Mouse (Mus musculus) gastrocnemius, postnatal 36 days (tissue): ENCODE measurements around the gene Akt1s1. TPM values are rescaled to one million over a fixed set of nuclear protein-coding genes. Genes with fewer than 3 reads are reported as not detected.

Experiments used
- DNase-seq, 2 experiments: peaks; one replicate each; pipeline ENCODE4 v3.0.0; 2022
- intact Hi-C: fragments of 180-260 bp; cut with DNase I; formaldehyde crosslinking; loops from one replicate; pipeline ENCODE4 v1.15.1; 2025
- total RNA-seq, 2 experiments: library from RNA; stranded (reverse); gene quantifications; 2 replicates each; pipeline ENCODE4 v1.2.3; 2021

Gene Akt1s1
- total RNA-seq, 2 experiments from 2014 or later: 111 to 122 TPM

DNA sequence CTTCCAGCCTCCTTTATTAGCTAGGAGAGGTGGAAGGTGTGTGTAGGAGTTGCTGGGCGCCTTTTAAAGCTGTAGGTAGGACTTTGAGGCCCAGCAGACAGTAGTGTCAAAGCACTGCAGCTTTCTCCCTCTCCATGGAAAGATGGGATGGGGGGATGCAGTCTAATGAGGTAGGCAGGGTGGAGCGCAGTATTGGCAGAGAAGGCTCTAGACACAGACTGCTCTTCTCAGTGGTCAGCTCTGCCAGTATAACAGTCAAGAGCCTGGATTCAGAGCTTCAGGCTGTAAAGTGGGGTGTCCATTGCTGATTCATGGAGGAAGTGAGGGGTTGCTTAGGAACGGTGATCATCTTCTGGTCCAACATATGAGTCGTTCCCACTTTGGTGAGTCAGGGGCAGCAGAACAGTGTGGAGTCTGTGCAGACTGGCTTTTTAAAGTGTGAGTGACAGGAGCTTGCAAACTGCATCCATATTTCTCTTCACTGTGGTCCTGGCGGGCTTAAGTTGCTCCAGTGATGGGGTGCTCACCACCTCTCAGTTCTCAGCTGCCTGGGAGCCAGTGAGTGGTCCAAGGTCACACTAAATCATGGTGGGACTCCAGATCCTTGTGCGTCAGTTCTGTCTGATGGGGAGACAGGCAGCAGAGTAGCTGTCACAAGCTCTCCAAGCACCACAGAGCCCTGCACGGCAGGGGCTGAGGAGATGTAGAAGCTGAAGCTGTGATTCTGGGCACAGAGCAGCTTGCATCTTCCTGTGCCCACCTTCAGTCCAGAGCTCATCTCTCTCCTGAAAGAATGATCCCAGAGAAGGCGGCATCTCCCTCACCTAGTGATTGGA, 2.2 kb downstream of the Akt1s1 start:
- intact Hi-C loops: no loop called here
- no peak for DNase-seq

DNA sequence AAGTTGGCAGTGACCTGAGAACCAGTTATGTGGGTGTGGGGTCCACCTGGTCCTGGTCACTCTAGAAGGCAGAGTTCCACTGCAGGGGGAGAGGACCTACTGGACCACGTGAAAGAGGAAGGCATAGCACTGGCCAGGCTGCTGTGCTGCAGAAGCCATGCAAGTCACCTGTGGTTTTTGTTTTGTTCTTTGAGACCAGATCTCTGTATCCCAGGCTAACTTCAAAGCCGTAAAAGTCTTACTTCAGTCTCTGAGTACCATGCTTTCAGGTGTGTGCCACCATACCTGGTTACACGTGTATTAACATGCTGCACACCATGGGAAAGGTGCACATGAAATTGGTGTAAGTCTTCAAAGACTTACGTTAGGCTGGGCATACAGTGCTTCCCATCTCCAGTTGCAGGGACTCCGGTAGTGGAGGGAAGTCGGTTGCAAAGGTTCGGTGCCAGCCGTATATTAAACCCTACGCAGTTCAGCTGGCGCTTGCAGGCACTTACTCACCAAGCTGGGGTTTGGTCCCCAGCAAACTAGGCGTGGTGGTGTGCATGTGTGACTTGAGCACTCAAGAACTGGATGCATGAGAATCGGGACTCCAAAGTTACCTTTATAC, 2.9 kb downstream of the Akt1s1 start:
- intact Hi-C loops: no loop called here
- DNase-seq: no peak

DNA sequence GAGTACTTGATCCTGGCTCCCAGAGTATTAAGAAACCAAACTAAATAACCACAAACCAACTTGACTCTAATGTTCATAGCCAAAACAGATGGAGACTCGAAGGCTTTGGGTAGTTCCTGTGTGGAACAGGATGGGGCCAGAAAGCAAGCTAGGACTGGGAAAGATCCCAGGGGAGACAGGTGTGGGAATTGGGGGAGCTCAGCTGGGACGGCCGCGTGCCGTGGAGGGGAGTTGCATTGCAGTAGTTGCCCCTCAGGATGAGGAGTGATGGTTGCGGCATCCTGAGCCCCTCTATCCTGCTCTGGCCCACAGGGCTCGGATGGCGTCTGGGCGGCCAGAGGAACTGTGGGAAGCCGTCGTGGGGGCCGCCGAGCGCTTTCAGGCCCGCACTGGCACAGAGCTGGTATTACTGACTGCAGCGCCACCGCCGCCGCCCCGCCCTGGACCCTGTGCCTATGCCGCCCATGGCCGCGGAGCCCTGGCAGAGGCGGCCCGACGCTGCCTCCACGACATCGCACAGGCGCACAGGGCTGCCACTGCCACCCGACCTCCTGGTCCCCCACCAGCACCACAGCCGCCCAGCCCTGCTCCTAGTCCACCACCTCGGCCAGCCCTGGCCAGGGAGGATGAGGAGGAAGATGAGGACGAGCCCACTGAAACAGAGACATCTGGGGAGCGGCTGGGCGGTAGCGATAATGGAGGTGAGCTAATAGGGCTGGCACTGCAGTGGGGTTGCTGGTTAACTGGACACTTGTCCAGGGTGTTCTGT, 3.7 kb downstream of the Akt1s1 start:
- no peak for DNase-seq
- intact Hi-C loops: no loop called here

DNA sequence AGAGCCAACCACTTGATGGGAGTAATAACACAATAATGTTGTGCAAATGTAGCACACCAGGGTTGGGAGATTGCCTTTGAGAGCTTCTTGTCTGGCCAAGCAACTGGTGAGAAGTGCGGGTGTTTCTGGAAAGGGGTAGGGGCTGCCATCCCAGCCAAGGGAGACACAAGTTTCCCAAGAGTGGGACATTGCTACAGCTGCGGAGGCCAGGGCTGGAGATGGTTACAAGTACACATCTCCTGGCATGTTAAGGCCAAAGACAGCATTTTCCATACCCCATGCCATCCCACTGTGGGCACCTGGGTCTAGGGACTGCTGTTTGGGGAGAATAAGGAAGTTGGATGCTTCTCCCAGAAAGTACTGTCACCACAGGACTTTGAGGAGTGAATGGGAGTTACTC, 4.3 kb downstream of the Akt1s1 start:
- DNase-seq: no peak

DNA sequence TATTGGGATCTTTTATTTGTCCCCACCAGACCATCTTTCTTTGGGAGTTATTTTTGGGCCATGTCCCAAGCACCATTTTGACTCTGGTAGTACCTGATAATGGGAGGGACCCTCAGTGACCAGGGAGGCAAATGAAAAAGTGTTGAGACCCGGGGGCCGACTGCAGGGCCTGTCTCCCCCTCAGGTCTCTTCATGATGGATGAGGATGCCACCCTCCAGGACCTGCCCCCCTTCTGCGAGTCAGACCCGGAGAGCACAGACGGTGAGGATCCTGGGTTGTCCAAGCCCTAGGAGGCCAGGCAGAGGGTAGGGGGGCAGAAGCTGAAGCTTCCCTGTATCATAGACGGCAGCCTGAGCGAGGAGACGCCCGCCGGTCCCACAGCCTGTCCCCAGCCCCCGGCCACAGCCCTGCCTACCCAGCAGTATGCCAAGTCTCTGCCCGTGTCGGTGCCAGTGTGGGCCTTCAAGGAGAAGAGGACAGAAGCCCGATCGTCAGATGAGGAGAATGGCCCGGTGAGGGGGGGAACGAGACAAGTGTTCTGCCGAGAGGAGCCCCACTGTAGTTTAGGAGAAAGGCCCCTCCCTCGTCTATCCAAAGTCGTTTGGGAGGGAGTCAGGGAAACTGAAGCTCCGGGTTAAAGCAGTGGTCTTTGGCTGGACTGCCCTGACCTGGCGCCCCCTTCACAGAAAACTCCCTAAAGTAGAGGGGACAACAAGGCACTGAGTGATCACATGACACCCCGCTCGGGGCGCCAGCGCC, 5.0 kb downstream of the Akt1s1 start:
- intact Hi-C loops: no loop called here

More for the DNA sequence above, 4.3 kb downstream of the Akt1s1 start:
- intact Hi-C loops: no loop called here

DNA sequence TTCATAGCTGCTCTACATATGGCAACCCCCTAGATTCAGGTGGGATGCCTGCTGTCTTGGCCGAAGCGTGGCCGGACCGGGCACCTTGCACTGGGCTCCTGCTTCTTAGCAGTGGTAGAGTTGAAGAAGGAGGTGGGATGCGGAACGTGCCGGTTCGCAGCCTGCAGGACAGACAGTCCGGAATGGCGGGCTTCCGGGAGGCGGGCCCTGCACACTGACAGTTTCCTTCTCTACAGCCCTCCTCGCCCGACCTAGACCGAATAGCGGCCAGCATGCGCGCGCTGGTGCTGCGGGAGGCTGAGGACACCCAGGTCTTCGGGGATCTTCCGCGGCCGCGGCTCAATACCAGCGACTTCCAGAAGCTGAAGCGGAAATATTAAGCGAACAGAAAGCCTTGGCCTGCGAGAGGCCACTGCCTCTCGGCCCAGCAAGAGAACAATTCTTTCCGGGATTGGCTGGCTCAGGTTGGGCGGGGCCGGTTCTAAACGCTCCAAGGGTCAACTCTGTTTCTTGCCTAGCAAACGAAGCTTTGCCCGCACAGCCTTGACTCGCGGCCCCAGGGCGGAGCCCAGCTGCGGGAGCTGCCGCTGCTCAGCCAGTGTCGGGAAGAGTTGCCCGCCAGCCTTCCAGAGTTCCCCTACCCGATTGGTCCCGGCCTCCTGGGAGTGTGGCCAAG, 5.7 kb downstream of the Akt1s1 start:
- intact Hi-C loops: no loop called here

More for the DNA sequence above, 5.0 kb downstream of the Akt1s1 start:
- no peak for DNase-seq

DNA sequence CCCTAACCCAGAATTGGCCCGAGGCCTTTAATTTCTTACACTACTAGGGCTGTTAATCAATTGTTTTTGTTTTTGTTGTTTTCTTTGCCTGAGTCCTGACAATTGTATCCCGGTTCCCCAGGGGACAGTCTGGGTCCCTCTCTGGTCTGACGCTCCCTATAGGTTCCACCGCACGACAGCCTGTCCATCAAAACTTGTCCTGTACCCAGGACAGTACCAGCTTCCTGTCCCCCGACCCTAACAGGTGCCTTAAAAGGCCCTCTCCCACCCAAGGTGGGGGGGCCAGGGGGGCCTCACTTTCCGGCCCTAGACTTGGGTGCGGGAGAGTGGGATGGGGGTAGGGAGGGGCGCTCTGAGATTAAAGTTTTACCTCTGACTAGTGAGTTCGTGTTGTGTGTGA, 6.2 kb downstream of the Akt1s1 start:
- intact Hi-C loops: no loop called here
- DNase-seq: no peak

More for the DNA sequence above, 5.7 kb downstream of the Akt1s1 start:
- peak; percentile 81 to 86 for DNase-seq

DNA sequence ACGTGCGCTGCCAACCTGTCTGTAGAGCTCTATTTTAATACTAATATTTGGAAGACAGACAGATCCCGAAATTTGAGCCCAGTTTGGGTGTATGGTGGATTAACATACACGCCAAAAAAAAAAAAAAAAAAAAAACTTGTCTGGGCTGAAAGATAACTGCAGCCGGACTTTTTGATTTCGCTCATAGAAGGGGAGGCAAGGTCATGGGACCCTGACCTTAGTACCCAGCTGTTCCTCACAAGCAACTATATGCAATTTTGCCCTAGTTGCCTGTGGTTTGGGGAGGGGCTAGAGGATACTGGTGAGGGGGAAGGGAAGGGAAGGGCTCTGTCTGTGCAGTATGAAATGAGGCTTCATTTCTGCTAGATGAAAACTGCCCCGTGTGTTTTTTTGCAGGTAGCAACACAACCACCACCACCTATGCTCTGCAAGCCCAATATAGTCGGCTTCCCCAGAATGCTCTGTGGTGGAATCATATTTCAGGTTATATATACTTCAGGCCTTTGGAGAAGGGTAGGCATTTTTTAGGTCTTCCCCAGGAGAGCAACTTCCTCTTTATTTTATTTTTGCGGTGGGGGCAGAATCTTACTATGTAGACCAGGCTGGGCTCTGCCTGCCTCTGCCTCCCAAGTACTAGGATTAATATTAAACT, 7.6 kb downstream of the Akt1s1 start:
- intact Hi-C loops: no loop called here
- DNase-seq: no peak

DNA sequence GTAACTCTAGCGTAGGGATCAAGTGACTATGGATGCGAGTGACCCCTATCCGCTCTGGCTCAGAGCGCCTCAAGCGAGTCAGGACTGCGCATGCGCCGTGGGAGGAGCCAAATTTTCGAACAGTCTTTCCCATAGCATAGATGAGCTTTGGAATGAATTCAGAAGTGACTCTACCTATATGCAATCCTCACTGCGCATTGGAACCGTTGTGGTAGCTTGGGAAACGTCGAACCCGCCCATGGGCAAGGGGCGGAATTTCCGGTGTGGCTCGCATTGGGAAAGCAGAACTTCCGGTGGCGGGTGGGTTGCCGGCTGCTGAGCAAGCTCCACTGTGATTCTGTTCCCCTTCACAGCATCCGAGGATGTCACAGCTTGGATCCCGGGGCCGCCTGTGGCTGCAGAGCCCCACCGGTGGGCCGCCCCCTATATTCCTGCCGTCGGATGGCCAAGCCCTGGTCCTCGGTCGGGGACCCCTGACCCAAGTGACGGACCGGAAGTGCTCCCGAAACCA, 8.3 kb downstream of the Akt1s1 start, which contains the start of gene Pnkp:
TSS of gene Pnkp (plus strand) at position 98 of the 511 bp plus-strand sequence.
- intact Hi-C loops: no loop called here
- DNase-seq: peak; percentile 71 to 85

DNA sequence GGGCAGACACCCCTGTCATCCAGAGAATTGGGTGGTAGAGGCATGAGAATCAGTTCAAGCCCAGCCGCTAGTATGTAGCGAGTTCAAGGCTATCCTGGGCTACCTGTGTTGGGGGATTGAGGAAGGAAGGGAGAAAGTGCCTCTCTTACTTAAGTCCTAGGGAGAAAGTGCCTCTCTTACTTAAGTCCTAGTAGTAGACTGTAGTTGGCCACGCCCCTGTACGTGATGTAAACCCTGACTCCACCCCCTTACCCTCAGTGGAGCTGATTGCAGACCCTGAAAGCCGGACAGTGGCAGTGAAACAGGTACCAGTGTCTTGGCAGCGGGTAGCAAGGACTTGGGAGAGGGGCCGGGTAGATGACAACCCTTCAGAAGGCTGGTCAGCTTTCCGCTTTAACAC, 9.1 kb downstream of the Akt1s1 start:
- intact Hi-C loops: no loop called here
- DNase-seq: no peak

DNA sequence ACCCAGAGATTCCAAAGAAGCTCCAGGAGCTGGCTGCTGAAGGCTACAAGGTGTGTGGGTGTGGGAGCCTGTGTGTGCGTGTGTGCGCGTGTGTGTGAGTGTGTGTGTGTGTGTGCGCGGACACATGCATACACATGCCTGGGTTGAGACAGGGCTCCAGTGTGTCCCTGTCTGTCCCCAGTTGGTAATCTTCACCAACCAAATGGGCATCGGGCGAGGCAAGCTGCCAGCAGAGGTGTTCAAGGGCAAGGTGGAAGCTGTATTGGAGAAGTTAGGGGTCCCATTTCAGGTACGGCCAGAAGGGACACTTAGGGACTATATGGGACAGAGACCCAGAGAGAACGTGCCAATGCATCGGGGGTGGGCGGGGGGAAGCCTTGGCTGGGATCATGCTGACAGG, 11.1 kb downstream of the Akt1s1 start:
- no peak for DNase-seq
- intact Hi-C loops: no loop called here

DNA sequence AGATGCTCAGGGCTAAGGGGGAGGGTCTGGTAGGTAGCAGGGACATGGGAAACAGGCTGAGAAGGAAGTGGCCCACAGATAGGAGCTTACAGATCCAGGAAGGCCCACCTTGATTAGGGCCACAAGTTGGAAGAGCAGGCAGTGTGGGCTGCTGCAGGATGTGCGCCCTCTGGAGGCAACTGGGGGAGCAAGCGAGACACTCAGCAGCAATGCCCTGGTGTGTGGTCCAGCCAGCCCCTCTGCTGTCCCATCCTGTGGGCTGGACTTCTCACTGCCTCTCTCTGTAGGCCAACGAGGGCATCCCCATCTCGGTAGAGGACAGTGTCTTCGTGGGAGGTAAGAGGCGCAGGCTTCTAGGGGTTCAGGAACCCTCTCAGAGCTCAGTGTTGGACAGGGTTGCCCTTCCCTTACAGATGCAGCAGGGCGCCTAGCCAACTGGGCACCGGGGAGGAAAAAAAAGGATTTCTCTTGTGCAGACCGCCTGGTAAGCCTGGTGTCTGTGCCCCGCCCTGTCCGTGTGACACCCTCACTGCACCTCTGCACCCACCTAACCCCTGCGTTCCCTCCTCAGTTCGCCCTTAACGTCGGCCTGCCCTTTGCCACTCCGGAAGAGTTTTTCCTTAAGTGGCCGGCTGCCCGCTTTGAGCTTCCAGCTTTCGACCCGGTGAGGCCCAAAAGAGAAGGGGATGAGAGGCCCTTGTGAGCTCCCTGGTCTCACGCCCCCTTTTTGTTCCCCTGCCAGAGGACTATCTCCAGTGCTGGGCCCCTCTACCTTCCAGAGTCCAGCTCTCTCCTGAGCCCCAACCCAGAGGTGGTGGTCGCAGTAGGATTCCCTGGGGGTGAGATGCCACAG, 12.0 kb downstream of the Akt1s1 start:
- intact Hi-C loops: no loop called here
- peak; percentile 65 to 67 for DNase-seq

DNA sequence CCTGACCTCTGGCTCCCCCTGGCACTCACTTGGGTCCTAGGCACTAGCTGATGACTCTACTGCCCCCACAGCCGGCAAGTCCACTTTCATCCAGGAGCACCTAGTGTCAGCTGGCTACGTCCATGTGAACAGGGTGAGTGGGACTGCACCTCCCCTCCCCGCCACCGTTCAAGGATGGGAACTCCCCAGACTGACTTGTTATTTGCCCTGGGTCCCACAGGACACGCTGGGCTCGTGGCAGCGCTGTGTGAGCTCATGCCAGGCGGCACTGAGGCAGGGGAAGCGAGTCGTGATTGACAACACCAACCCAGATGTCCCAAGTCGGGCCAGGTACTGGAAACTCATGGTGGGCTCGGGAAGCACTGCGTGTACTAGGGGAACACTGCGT, 12.6 kb downstream of the Akt1s1 start:
- DNase-seq: no peak
- intact Hi-C loops: no loop called here

DNA sequence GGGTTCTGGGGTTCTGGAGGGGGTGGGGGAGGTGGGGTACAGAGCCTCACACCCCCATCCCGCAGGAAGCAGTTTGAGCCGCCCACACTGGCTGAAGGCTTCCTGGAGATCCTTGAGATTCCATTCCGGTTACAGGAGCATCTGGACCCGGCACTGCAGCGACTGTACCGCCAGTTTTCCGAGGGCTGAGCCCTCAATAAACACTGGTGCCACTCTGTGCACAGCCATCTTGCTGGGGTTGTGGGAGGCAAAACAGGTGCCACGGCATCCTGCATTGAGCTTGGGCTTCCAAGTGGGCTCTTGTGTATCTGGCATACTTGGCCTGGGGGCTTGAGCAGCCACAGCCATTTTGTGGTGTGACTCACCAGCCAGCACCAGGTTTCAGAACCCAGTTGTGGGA, 13.6 kb downstream of the Akt1s1 start:
- intact Hi-C loops: no loop called here
- no peak for DNase-seq

DNA sequence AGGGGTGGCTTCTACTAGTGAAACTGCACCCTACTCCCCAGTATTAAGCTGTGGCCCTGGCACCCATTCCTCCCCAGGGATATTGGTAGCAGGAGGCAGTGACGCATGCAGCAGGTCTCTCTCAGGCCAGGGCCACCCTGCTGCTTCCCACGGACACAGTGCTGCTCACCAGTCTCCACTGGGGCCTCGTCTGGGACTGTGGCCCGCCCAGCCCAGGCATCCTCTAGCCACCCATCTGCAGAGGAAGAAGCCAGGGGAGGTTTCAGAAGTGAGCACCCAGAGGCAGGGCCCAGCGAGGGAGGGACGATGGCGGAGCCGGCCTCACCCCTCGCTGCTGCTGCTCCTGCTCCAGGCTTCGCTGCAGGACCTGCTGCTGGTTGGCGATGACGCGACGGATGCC, 14.4 kb downstream of the Akt1s1 start:
- intact Hi-C loops: no loop called here
- DNase-seq: no peak

DNA sequence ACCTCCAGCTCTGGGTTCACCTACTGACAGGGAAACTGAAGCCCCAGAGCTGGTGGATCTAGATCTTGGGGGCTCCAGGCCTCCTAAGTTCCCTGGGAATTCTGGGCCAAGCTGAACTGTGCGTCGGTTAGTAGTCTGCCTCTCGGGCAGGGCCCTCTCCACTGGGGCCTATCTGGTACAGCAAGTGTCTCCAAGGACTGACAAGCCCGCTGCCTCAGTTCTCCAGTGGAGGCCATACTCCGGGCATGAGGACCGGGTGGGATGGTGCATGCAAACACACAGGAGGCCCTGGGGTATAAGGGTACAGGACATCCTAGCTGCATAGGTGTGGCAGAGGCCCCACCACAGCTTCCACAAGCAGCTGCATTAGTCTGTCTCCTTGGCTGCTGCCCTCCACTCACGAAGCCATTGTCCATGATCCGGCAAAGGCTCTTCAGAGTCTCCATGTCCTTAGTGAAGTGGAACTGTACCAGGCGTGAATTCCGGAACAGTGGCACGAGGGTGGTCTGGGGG, 15.2 kb downstream of the Akt1s1 start:
- intact Hi-C loops: no loop called here

DNA sequence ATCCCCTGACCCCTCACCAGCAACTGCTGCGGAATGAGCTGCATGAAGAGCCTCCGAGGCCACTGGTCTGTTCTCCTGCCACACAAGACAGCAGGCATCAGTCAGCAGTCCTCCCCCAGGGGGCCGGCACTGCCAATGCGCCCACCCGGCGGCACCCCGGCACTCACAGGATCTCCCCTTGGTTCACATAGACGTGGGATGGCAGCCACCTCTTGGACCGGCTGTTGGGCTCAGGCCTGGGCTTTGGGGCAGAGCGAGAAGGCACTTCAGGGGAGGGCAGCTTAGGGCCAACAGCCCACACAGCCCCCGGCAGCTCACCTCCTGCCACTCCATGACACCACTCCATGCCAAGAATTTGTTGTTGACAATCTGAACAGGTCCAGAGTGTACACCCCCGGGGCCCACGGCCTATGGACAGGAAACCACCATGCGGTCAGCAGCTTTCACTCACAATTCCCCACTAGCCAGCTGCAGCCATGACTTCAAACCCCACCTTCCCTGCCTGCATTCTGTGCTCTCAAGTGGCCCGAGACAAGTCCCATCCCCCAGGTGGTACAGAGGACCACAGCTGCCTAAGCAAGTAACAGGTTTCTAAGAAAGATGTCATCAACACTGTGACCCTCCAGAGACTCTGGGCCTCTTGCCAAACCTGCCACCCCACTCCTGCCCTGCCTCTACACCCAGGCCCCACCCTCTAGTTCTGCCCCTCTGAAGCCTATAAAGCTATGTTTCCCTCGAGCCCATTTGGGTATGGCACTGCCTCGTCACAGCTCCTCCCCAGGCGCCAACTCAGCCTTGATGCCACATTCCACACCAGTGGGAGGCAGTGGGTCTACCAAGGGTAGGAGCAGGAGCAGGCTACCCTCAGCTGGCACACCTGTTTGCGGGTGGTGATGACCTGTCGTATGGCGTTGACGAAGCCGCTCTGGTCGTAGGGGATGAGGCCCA, 16.1 kb downstream of the Akt1s1 start:
- intact Hi-C loops: no loop called here
- DNase-seq: no peak

More for the DNA sequence above, 15.2 kb downstream of the Akt1s1 start:
- DNase-seq: no peak
